Mouse (Mus musculus) stomach, embryonic 14.5 days (tissue): ENCODE measurements around the gene Rad17. TPM values are rescaled to one million over a fixed set of nuclear protein-coding genes. Genes with fewer than 3 reads are reported as not detected.
A peak's percentile ranks its signal among the peaks of the same experiment; 100 is the strongest.

Experiments used
- ATAC-seq: fragments of 200-750 bp; cut with Nextera tagmentation; 2 replicates; pipeline ENCODE4 v1.8.0; 2017; ENCODE audit warnings: low read depth, moderate TSS enrichment; ENCODE audit not compliant: insufficient number of reproducible peaks, insufficient read depth, low FRiP score
- H3K27ac ChIP-seq: fragments of 300-500 bp; sonication (generic); 2 replicates; pipeline ENCODE4 v1.5.1; 2014; ENCODE audit warnings: mild to moderate bottlenecking, low read length, moderate library complexity, mixed read lengths
- H3K27me3 ChIP-seq: fragments of 300-500 bp; sonication (generic); 2 replicates; pipeline ENCODE4 v1.6.1; 2014; ENCODE audit warnings: low read length, control low read depth, mixed read lengths; ENCODE audit not compliant: control insufficient read depth, insufficient read depth
- H3K36me3 ChIP-seq: fragments of 300-500 bp; sonication (generic); 2 replicates; pipeline ENCODE4 v1.6.1; 2014; ENCODE audit warnings: mild to moderate bottlenecking, control low read depth, low read length, moderate library complexity, mixed read lengths; ENCODE audit not compliant: control insufficient read depth, insufficient read depth
- H3K4me1 ChIP-seq: fragments of 300-500 bp; sonication (generic); 2 replicates; pipeline ENCODE4 v1.6.1; 2014; ENCODE audit warnings: low read length, control low read depth, mixed read lengths; ENCODE audit not compliant: control insufficient read depth, insufficient read depth
- H3K4me2 ChIP-seq: fragments of 300-500 bp; sonication (generic); replicated peaks from 2 replicates; pipeline ENCODE4 v1.6.1; 2014; ENCODE audit warnings: low read depth, low read length, control low read depth
- H3K4me3 ChIP-seq: fragments of 300-500 bp; sonication (generic); 2 replicates; pipeline ENCODE4 v1.5.1; 2014; ENCODE audit warnings: low read depth, low read length, control low read depth
- H3K9ac ChIP-seq: fragments of 300-500 bp; sonication (generic); replicated peaks from 2 replicates; pipeline ENCODE4 v1.6.1; 2014; ENCODE audit warnings: low read depth, mild to moderate bottlenecking, control low read depth, low read length, moderate library complexity, mixed read lengths
- H3K9me3 ChIP-seq: fragments of 300-500 bp; sonication (generic); 2 replicates; pipeline ENCODE4 v1.6.1; 2016; ENCODE audit warnings: low read depth, low read length, control low read depth; ENCODE audit not compliant: control insufficient read depth
- WGBS: fragments of 180-500 bp; shearing (Covaris S2); extraction: QIAGEN DNeasy Blood & Tissue Kit; methylation state at CpG from one replicate; pipeline ENCODE4 v1.1.7; 2014; 5-methylcytosine and 5-hydroxymethylcytosine counted together
- polyA plus RNA-seq: library from polyadenylated mRNA; unstranded; fragments of >200 nt; fragmentation: Nextera tagmentation; extraction: Ambion mirVana; gene quantifications from 2 replicates; pipeline ENCODE4 v1.2.1, GENCODE M21; 2014

Gene Rad17
- polyA plus RNA-seq, 1 experiment from 2014 or later: 22.2 TPM

DNA sequence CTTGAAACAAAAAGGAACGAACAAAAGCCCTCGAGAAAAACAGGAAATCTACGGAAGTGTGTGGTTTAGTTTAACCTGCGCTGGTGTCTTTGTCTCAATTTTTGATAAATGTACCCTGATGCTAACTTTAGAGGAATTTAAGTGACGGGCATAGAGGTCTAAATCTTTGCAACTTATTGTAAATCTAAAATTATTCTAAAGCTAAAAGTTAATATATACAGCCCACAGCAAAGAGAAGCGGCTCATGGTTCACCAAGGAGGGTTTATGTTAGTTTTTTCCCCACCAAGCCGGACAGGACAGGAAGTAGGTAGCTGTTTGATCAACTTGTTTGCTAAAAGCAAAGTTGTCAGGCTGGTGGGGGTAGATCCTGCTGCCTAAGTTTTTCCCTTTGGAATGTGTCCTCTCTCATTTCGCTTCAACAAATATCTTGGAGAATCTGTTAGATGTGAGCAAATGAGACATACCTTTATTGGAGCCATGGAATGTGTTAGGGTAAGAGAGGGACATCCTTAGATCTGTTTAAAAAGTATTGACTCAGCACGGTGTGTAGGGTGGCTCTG lies 19.4 kb upstream of the Rad17 start:
- no peaks in the 10 kb centered on the region for H3K27me3 ChIP-seq
- H3K4me2 ChIP-seq: peak overlapping the region; percentile 50
- H3K9ac ChIP-seq: 0 out of 2 replicates have a peak overlapping the region, but pooled peaks have one; percentile 44
- no peaks in the 10 kb centered on the region for H3K4me1 ChIP-seq
- no peaks in the 10 kb centered on the region; the same call in 1 of the 2 replicates for H3K36me3 ChIP-seq
- no peaks in the 10 kb centered on the region for H3K9me3 ChIP-seq
- H3K4me3 ChIP-seq: peak overlapping the region; percentile 52
- WGBS: 25% methylated on average over 9 of the region's 9 CpGs
- peak overlapping the region; percentile 80; the same call in 1 of the 2 replicates for H3K27ac ChIP-seq
- ATAC-seq: no peak

DNA sequence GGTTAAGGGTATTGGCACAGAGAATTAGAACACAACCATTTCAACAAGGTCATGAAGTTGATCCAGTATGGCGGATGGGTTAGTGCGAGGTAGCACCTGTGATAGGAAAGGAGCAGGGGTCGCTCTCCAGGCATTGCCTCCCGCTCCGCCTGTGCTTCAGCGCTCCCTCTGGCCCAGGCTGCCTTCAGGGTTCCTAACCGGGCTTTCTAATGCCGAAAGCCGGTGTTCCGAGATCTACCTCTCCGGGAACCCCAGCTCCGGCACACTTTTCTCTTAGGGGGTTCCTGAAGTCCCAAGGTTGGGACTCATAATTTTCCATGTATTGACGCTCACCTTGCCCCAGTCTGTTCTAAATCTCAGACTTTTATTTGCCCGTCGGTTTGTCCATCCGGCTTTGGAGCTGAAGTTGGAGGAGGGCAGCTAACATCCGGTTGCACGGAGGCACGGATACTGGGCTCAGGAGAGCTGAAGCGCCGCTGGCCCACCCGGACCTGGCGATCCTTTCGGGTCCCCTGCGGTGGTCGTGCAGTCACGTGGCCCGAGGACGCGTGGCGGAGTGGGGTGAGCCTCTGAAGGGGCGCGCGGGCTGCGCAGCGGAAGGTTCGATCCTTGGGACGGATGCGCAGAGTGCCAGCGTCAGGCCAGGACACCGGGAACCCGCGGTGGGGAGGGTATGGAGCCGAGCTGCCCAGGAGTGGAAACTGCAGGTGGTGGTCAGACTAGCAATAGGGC lies 18.6 kb upstream of the Rad17 start, which contains the start of gene Ccdc125:
Gene Ccdc125, plus strand, starts transcription at position 427 of the 732 bp plus-strand sequence.
- no peaks in the 10 kb centered on the region; the same call in 1 of the 2 replicates for H3K36me3 ChIP-seq
- under 1% methylated on average over 44 of the region's 44 CpGs for WGBS
- peak; percentile 66 for ATAC-seq
- H3K9me3 ChIP-seq: no peaks in the 10 kb centered on the region
- H3K4me2 ChIP-seq: peak within 1 kb of the TSS; percentile 50
- H3K27ac ChIP-seq: peak within 1 kb of the TSS; percentile 80
- peak within 1 kb of the TSS; percentile 44 for H3K9ac ChIP-seq
- peak within 1 kb of the TSS; percentile 52 for H3K4me3 ChIP-seq
- no peaks in the 10 kb centered on the region for H3K4me1 ChIP-seq
- H3K27me3 ChIP-seq: no peaks in the 10 kb centered on the region

DNA sequence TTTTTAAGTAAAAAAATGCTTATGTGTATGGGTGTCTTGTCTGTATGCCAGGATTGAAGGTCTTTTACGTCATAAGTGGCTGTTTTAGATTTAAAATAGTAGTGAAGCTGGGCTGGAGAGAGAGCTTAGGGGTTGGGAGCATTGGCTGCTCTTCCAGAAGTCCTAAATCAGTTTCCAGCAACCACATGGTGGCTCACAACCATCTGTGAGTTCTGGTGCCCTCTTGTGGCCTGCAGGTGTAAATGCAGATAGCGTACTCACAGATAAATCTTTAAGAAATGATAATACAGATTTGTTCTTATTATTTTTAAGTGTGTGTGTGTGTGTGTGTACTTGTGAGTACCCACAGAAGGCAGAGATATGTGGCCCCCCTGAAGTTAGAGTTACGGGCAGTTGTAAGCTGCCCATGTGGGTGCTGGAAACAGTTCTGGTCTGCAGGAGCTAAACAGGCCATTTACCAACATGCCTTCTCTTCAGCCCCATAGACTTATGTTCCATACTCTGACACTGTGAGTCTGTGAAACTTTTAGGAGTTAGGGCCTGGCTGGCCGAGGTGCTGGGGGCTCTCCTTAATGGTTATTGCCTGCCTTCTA lies 9.1 kb upstream of the Rad17 start:
- WGBS: 42% methylated on average over 4 of the region's 4 CpGs

DNA sequence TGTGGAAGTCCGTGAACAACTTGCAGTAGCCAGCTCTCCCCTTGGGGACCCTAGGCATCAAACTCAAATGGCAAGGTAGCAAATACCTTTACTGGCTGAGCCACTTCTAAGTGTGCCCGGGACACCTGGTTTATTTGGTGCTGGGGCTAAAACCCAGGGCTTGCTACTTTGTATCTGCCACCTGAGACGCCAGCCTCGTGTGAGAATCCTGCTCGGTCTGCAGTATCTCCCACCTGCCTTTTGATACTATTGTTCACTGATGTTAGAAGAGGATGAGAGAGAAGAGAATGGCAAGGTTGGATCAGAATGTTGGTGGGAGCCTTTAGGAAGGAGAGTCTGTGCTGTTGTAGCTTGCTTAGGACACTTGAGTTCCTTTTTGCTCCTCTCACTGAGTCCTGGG lies 7.2 kb upstream of the Rad17 start:
- H3K9me3 ChIP-seq: no peaks in the 10 kb centered on the region
- peaks cover 10% of the 10 kb centered on the region for H3K36me3 ChIP-seq
- H3K4me2 ChIP-seq: no peak overlapping the region
- no peaks in the 10 kb centered on the region for H3K27me3 ChIP-seq
- H3K9ac ChIP-seq: no peak overlapping the region
- H3K27ac ChIP-seq: no peak overlapping the region
- no peak overlapping the region for H3K4me3 ChIP-seq
- no peaks in the 10 kb centered on the region for H3K4me1 ChIP-seq
- 94% methylated on average over 5 of the region's 5 CpGs for WGBS
- no peak for ATAC-seq

More for the DNA sequence above, 9.1 kb upstream of the Rad17 start:
- no peaks in the 10 kb centered on the region for H3K9me3 ChIP-seq
- H3K4me2 ChIP-seq: no peak overlapping the region
- H3K4me1 ChIP-seq: no peaks in the 10 kb centered on the region
- H3K4me3 ChIP-seq: no peak overlapping the region
- no peaks in the 10 kb centered on the region for H3K27me3 ChIP-seq
- H3K36me3 ChIP-seq: peaks cover 7% of the 10 kb centered on the region
- no peak overlapping the region for H3K9ac ChIP-seq
- no peak overlapping the region for H3K27ac ChIP-seq
- no peak; the same call in 1 of the 2 replicates for ATAC-seq

DNA sequence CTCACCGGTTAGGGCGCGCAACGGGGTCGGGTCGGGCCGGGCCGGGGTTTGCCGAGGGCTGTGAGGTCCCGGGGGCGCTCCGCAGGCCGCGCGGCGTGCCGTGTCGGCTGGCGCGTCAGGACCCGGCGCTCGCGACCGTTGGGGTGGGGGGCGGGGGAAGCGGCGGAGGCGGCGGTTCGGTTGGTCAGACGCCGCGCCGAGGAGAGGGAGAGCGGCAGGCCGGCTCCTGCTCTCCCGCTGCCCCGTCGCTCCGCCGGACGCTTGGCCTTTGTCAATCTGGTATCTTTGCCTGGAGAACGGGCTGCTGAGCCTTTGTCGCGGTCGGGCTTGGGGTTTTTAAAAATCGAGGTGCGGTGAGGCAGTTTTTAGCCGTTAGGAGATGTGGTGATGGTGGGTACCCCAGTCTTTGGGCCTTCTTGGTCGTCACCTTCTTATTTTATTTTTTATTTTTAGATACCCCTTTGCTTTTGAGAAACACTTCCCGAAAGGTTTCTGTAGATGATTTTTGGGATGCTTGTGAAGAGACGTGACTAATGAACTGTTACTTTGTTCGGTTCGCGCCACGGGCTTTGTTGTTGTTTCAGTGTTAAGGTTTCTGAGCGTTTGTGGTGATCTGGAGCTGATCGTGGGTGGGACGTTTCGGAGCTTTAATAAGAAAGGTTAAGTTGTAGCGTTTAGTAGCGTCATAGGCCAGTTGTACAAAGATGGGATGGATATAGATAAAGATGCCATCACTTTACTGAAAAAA lies 762 bp upstream of the Rad17 start, which contains the start of gene Taf9:
Gene Taf9, plus strand, starts transcription at position 141 of the 748 bp plus-strand sequence.
- Histone ChIP-seq H3K4me2 (peak within 1 kb of the TSS; percentile 95), H3K4me1 (peaks cover 3% of the 10 kb centered on the region; the same call in 1 of the 2 replicates), H3K9ac (peak within 1 kb of the TSS; percentile 87), H3K4me3 (peak within 1 kb of the TSS; percentile 94), H3K36me3 (peaks cover 12% of the 10 kb centered on the region), H3K27me3 (no peaks in the 10 kb centered on the region), H3K9me3 (no peaks in the 10 kb centered on the region), H3K27ac (peak within 1 kb of the TSS; percentile 97)
- under 1% methylated on average over 53 of the region's 63 CpGs for WGBS
- peak; percentile 43 for ATAC-seq

DNA sequence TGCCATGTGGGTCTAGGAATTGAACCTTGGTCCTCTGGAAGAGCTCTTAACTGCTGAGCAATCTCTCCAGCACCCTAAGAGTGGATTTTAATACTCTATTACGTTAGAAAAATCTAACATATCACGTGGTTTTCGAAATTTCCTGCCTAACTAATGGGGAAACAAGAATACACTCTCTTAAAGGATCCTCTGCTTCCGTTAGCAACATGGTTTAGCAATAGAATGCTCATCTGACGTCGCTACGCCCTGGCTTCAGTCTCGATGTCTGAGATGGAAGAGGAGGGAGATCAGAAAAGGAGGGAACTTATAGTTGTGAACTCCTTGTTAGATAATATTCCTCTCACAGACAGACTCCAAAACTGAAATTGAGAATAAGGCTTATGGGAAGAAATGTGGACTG lies 2.6 kb downstream of the Rad17 start:
- H3K27me3 ChIP-seq: no peaks in the 10 kb centered on the region
- no peak overlapping the region for H3K9ac ChIP-seq
- H3K36me3 ChIP-seq: peaks cover 26% of the 10 kb centered on the region
- H3K27ac ChIP-seq: no peak overlapping the region
- 96% methylated on average over 8 of the region's 8 CpGs for WGBS
- H3K9me3 ChIP-seq: no peaks in the 10 kb centered on the region
- H3K4me3 ChIP-seq: no peak overlapping the region
- ATAC-seq: no peak
- H3K4me1 ChIP-seq: peaks cover 3% of the 10 kb centered on the region; the same call in 1 of the 2 replicates
- H3K4me2 ChIP-seq: no peak overlapping the region

DNA sequence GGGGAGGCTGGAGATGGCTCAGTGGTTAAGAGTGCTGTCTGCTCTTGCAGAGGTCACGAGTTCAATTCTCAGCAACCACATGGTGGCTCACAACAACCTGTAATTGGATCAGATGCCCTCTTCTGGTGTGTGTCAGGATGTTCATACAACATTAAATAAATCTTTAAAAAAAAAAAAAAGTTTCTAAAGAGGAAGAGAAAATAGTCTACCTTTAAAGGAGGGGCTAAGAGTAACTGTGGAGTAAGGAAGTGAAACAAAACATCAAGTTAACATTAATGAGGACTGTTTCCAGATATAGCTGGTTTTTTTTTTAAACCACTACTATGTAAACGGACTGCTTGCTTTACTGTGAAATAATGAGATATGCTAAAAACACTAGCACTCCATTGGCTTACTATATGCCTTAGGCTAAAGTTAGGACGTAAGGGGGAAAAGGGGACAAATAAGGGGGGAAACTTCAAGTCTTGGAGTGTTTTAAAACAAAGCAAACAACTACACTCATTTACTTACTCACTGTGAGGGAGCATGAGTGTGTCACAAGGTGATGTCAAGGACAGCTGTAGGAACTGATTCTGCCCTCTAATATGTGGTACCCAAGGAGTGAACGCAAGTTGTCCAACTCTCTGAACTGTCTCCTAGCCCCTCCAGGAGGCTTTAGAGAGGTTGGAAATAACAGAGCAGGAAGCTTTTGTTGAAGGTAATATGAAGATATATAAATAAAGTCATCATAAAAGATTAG lies 8.2 kb downstream of the Rad17 start:
- H3K36me3 ChIP-seq: peaks cover 40% of the 10 kb centered on the region
- H3K4me3 ChIP-seq: no peak overlapping the region
- ATAC-seq: no peak
- H3K4me2 ChIP-seq: no peak overlapping the region
- no peaks in the 10 kb centered on the region for H3K4me1 ChIP-seq
- H3K27me3 ChIP-seq: no peaks in the 10 kb centered on the region
- no peaks in the 10 kb centered on the region for H3K9me3 ChIP-seq
- H3K27ac ChIP-seq: no peak overlapping the region
- WGBS: 84% methylated on average over 4 of the region's 4 CpGs
- H3K9ac ChIP-seq: no peak overlapping the region
